Mouse (Mus musculus) small intestine, adult 2 months (tissue): ENCODE data around the gene Gm19402.

Source experiments
- CTCF ChIP-seq: fragments of 200-500 bp; IDR thresholded peaks from 2 replicates; pipeline ENCODE4 v1.5.1; 2012; ENCODE audit warnings: low read depth, mild to moderate bottlenecking, control low read depth, inconsistent platforms, low read length, moderate library complexity, mixed read lengths; ENCODE audit not compliant: insufficient replicate concordance, insufficient read length; ENCODE audit errors: extremely low read depth
- POLR2A ChIP-seq: fragments of 200-500 bp; IDR thresholded peaks from 2 replicates; pipeline ENCODE4 v1.6.1; 2012; ENCODE audit warnings: low read depth, mild to moderate bottlenecking, control low read depth, inconsistent platforms, low read length, moderate library complexity

DNA sequence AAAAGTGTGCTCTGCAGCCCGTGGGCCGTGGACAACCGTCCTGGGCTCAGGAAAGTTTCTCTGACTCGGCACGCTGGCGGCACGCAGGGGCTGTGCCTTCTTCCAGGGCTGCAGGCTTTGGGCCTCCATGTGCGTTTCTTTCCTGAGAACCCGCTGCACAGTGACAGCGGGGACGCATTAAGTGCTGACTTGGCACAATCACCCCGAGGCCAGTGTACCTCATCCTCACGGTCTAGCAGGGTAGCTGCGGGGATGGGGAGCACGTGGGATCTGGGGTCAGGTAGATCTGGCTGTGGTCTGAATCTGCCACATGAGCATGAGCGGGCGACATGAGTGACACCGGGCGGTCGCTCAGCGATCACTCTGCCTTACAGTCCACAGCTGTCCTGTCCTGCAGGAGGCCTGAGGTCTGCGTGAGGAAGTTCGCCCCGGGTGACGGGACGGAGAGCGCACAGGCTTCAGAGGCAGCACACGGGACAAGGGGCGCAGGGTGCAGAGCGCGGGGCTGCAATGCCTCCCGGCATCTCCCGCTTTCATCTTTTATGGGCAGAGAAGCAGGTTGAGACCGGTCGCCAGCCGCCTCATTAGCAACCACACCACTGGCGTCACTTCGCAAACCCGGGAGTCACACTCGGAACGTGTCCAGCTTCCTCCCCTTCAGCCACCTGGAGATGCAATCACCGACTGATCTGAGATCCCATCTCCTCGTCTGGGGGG lies 26.4 kb downstream of the Gm19402 start:
- no peak for TF ChIP-seq POLR2A
- TF ChIP-seq CTCF, result no peak
